Mouse (Mus musculus) telencephalon, adult 2 months (tissue): ENCODE data around the gene 4930578G10Rik.
"Not testable (repeated sequence)": the region's sequence is repeated elsewhere in the genome, so short reads cannot be mapped to it uniquely, and the experiment has no call there.

ENCODE experiments used
- DNase-seq: peaks from one replicate; pipeline ENCODE4 v3.0.0-alpha.2; 2011; ENCODE audit warnings: low read depth, low spot score

The 4930578G10Rik gene

GRCm38 (mm10) chr4:42735245-42735644 lies at the start of gene 4930578G10Rik:
TSS of gene 4930578G10Rik (plus strand) at chr4:42735545.
- not testable (repeated sequence) for DNase-seq

DNA sequence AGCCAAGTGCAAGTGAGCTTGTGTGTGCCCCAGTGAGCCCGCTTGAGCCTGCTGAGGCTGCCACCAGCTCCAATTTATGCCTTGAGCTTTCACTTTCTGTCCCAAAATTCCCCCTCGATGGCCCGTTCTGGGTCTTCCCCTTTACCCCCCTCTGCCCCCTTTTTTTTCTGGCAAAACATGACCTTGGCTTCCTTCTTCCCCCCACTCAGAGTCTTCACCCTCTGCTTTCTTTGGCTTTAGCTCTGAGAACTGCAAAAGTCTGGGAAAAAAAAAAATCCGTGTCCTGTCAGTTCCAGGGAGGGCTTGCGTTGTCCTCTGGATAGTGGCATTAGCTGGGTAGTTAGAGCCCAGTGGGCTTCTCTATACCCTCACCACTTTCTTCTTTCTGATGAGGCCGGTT lies 21.1 kb downstream of the 4930578G10Rik start, which contains the start of gene Ccl19:
Ccl19 (minus strand) TSS at position 101 of the 400 bp plus-strand sequence.
- not testable (repeated sequence) for DNase-seq

DNA sequence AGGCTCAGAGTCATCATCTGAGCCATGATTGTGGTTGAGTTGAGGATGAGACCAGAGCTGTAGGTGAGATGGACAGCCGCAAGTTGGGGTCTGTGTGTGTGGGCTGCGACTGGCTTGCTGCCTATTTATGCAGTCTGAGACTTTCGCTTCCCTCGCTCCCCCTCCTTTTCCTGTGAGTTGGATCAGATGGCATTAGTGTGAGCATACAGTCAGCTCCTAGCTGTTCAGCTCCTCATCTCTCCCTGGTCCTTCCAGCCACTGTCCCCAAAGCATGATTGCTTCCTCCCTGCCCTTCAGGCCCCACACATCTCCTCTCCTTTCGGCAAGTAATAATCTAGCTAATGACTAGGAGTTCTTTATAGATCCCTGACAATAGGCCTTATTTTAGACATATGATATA lies 38.5 kb downstream of the 4930578G10Rik start, which contains the start of gene Ccl21a:
Ccl21a (minus strand) TSS at position 101 of the 400 bp plus-strand sequence.
- DNase-seq = not testable (repeated sequence)

- not testable (repeated sequence) for DNase-seq
These were observed 118.4 kb downstream of the 4930578G10Rik start, which contains the start of gene Fam205a1 for GRCm38 (mm10) chr4:42853788-42854187. TSS of gene Fam205a1 (minus strand) at chr4:42853888.

DNA sequence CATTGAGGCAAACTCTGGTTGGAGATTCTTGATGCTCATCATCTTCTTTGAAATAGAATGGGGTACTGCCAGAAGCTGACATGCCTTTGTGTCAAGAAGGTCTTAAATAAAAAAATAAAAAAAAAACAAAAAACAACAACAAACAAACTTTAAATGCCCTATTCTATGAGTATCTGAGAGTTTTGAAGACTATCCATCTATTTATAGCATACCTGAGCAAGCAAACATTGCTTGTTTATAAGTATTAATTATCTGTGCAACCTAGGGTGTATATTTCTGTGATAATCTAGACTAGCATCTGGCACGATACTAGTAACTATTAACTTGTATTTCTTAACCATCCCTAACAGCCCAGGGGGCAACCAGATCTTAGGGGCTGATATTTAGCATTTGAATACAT lies 121.3 kb downstream of the 4930578G10Rik start, which contains the start of gene Gm12394:
Gm12394 (minus strand) TSS at position 101 of the 400 bp plus-strand sequence.
- DNase-seq = not testable (repeated sequence)

DNA sequence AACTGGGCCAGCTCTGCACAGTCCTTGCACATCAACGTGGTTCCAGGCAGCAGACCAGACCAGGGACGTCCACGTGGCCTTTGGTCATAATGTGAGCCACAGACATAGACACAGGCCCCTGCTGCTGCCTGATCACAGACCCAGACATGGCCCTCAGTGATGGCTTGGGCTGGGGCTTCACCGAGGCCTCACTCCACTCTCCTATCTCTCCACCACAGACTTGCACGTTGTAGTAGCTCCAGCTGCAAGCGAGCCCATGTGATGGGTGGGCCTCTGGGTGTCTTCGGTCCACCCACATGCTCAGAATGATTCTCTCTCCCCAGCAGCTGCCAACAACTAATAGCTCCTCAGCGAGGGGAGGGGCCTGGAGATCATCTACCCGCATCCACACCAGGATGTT lies 125.1 kb downstream of the 4930578G10Rik start:
- DNase-seq = not testable (repeated sequence)

DNA sequence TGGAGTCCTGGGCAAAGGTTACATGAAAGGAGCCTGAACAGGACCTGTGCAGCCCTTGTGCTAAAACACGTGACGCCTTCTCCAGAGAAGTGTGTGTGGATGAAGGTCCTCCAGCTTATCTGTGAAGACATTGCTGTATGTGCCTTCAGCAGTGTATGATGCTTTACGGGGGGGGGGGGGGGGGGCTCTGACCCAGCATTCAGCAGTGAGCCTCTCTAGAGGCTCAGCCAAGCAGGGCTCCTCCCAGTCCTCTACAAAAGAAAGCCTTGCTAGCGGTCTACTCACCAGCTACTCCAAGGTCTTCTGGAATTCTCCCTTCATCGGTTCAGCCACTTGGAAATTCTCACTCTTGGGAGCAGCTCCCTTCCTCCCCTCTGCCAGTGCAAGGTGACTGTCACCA lies 128.1 kb downstream of the 4930578G10Rik start:
- not testable (repeated sequence) for DNase-seq

GRCm38 (mm10) chr4:42867390-42867789 lies 132.0 kb downstream of the 4930578G10Rik start:
- no peak for DNase-seq

DNA sequence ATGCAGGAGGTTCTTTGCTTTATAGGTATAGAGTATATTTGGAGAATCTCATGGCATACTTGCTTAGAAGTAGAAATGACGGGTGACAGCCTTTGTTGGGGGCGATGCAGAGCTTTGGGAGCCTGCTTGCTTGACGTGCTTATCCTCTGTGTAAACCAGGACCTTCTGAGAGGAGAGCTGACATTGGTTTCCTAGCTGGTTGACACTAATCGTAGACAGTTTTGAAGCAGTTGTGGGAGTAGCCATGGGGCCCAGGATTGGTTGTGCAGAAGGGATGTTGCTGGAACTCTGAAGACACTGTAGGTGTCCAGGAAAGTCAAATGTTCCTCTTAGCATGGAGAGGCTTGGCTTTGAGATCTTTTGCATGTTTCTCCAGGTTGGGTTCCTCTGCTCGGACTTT lies 132.8 kb downstream of the 4930578G10Rik start:
- DNase-seq = no peak

DNA sequence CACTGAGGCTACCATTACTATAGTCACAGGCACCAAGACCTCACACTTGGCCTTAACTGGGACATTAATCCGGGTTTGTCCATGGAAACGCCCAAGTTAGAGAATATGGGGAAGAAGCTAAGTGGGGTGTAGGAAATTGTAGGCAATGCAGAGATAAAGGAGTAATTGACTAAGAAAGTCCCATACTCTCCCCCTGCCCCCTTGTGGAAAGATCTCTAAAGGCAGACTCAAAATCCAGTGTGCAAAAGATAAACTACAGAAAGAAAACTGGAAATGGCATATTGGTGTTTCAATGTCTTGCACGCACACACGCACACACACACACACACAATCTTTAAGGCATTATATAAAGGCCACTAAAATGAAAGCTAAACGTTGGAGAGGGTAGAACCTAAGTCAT lies 135.4 kb downstream of the 4930578G10Rik start:
- DNase-seq = no peak

GRCm38 (mm10) chr4:42872151-42872550 lies 136.8 kb downstream of the 4930578G10Rik start:
- DNase-seq = no peak

DNA sequence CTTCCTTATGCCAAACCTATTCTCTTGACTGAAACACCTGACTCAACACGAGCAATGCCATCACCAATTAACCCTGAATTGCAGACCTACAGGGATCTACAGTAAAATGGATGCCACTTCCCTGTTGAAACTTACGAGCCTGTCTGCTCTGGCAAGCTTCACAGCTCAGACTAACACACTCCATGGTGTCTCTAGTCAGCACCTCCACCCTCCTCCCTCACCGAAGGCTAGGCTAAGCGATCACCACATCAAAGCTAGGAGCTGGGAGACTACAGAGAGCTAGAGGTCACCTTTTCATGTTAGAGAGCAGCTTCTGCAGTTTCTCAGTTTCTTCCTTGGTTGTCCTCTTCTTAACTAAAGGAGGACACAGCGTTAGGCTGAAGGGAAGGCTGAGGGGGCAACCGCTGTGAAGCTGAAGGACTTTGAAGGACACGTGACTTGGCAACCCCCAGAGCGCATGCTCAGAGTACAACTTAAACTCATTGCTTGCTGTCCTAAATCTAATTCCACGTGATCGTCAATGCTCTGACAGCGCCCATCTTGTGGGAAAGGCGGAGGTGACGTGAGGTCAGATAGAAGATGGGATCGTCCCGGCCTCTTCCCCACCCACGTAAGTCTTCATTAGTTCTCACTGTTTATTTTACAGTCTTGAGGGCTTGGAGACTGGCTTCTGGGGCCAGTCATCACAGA lies 137.5 kb downstream of the 4930578G10Rik start:
- no peak for DNase-seq

DNA sequence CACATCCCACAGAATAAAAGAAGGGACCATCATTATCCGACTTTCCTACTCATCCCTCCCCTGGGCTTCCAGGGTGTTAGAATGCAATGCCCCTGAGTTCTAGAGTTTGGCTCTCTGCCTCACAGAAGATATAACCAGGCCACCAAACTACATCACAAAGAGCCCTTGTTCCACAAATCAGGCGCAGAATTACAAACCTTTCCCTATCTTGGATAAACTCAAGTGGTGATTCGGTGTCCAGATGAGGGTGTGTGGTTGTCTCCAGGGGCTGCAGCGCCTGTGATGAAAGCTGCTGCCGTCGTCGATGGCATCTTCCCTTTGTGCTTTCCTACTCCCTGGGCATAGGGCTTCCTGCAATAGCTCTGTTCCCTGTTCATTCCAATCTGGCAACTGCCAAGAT lies 138.8 kb downstream of the 4930578G10Rik start, which contains the start of gene Fam205c:
Fam205c (minus strand) TSS at position 101 of the 400 bp plus-strand sequence.
- DNase-seq = no peak

DNA sequence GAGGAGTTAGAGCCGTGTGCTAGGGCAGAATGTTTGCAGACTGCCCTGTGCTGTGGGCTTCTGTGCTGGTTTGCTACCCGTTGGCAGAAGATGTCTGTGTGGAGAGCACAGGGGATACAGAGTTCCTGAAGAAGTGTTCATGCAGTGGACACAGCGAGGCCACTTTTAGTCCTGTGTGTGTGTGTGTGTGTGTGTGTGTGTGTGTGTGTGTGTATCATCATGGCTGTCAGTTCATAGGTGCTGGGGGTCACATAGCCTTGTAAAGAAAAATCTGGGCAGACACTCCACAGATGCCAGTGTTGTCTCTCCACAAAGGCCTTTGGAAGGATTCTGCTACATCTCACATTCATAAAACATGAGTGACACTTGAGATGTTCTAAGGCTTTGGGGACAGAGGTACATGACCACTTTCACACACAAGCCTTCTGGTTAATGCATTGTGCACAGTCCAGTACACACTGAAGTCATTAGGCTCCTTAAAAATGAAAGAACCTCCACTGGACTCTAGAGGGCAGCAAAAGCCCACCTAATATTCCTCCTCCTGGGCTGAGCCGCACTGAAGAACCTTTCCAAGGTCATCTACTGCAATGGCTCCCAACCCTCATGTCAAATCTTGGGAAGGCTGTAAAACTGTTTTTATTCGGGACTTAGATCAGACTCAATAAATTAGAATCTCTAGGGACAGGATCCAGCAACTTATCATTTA lies 141.4 kb downstream of the 4930578G10Rik start:
- peak; percentile 67 for DNase-seq

DNA sequence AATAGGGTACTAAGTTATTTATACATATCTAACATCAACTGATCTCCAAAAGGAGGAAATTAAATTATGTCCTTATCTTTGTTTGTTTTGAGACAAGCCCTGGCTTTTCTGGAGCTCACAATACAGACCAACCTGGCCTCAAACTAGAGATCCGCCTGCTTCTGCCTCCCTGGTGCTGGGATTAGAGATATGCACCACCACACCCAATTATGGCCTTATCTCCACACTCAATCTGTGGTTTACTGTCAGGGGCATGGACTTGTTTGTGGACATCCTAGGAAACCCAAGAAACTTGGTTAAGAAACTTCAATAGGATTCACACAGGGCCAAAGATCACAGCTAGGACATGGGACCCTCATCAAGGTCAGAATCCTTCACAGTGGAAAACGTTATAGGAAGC lies 142.3 kb downstream of the 4930578G10Rik start:
- no peak for DNase-seq

DNA sequence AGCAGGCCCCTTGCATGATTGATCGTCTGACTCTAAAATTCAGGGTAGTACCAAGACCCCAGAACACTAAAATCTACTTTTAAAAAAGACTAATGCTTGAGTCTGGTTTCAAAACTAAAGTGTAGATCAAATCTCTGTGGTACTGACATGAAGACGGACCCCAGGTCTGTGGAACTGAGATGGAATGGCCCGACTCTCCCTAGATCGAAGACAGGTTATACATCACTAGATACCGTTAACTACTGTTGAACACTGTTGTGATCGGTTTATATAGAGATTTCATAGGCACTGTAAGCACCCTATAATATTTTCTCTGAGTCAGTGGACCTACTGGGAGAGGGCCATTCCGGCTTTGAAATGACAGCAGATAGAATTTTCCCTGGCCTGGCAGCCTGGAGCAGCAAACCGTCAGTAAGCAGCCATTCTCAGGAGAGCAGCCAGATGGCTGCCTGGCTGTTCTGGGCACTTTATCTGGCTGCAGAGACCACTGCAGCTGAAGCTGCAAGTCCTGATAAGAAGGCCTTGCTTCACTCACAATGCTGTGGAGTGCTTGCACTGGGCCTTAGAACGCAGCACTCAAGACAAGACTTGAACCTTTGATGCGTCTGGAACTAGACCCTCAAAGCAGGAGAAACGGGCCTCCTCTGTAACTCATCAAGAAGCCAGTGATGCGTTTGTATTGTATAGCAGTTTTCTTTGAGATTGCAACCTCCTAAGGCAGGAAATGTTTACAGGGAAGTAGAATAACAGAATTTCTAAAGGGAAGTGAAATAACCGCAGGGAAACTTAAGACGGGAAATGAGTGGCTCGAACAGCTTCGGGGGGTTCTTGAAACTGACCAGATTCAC lies 144.7 kb downstream of the 4930578G10Rik start:
- DNase-seq = no peak

GRCm38 (mm10) chr4:42880677-42880948 lies 145.3 kb downstream of the 4930578G10Rik start:
- DNase-seq = no peak

DNA sequence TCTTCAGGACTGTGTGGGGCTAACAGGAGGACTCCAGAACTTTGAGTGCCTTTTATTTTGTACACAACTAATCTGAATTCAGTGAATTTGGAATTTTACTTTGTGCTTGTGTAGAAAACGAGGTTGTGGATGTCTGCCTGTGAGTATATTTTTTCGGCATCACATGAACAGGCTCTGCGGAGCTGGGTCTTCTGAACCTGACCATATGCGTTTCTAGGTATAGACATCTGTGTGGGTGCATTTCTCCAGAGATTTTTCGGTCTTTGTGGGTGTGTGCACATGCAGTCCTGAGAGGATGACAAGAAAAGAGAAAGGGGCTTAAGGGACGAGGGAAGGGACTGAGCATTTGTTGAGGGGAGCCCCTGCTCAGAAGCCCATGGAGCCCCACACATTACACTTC lies 151.6 kb downstream of the 4930578G10Rik start:
- peak; percentile 83 for DNase-seq

DNA sequence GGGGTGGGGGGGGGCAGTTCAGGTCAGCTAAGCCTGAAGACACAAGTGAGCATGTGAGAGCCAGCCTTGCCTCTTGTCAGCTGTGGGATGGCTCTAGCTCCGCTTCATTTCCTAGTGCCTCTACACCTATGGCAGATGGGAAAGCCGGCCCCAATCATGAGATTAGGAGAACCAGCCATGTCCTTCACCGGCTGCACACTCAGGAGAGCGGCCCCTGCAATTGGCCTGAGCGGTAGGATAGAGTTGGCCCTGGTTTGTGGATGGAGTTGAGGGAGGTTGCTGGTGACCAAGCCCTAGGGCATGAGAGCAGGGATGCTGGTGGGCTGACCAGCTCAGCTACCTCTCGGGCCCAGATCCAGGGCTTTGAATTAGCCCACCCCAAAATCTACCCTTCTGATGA lies 153.5 kb downstream of the 4930578G10Rik start:
- no peak for DNase-seq

DNA sequence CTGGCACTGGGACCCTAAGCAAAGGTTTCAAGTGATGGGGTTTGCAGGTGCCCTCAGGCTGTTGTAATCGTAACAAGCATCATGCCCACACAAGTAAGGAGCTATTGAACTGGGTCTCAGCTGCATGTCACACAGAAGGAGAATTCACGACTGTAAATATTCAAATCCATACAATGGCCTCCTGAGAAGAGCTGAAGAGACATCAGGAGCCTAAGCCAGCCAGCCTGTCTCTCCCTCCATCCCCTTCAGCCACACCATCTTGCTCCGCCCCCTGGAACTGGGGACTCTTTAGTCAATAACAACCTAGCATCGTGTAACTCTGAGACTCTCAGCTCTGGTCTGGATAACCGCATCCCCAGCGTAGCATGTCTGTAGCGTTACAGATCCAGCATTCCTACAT lies 155.8 kb downstream of the 4930578G10Rik start:
- no peak for DNase-seq

DNA sequence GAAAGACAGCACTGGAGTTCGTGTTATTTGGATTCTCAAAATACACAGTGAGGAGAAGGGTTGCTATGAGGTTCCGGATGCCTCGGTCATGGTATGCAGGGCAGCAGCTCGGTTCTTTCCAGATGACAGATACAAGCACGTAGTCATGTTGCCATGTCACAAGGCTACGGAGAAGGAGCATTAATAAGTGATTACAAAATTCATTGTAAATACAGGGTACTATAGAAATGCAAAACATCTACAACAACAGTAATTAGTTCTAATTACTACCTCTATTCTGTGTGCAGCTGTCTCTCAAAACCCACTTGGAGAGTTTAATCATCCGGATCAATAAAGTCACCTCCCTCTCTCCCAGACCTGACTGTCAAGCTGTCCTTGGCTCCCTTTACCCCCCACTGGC lies 159.8 kb downstream of the 4930578G10Rik start:
- DNase-seq = no peak
